Mouse (Mus musculus) 416B (cell line): ENCODE data around the gene Gm10065.
"Not testable (repeated sequence)": the region's sequence is repeated elsewhere in the genome, so short reads cannot be mapped to it uniquely, and the experiment has no call there.

Source experiments
- DNase-seq: peaks from one replicate; pipeline ENCODE4 v3.0.0; 2011; ENCODE audit warnings: low read depth

Gene Gm10065

GRCm38 (mm10) chr13:21478759-21479670 lies at the start of gene Gm10065, which contains the start of gene Zkscan4:
Gene Gm10065 (minus strand): TSS chr13:21479441.
Gene Zkscan4 (plus strand): TSS chr13:21478907.
- DNase-seq = peak; percentile 73

- peak; percentile 94 for DNase-seq
Observed at GRCm38 (mm10) chr13:21506221-21506649, 27.0 kb upstream of the Gm10065 start.

DNA sequence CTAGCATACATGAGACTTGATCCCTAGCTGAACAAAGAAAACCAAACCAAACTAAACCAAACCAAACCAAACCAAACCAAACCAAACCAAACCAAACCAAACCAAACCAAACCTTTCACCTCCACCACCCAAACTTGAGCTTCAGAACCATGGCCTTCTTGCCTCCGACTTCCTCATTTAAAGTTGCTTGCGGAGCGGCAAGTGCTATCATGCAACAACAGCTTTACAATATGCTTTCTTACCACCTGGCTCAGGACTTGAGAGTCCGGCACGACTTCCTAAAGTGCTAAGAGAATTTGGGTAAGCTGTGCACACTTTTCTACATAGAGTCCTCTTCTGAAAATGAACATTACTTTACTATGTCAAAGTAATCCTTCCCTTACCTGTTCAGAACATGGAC lies 23.1 kb upstream of the Gm10065 start:
- DNase-seq = no peak

GRCm38 (mm10) chr13:21501182-21501581 lies 21.9 kb upstream of the Gm10065 start, which contains the start of gene Gm11273:
Gene Gm11273 (minus strand): TSS chr13:21501418.
- DNase-seq = not testable (repeated sequence)

DNA sequence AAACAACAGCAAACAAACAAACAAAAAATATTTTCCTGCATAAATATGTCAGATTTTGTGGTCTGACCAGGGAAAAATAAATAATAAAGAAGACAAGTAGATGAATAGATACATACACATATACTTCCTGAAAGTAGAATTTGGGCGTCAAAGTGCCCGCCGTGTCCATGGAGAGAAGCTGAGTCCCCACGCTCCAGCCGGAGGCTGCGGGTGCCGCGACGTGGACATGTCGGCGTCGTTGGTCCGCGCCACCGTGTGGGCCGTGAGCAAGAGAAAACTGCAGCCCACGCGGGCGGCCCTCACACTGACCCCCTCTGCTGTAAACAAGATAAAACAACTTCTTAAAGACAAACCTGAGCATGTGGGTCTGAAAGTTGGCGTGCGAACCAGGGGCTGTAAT lies 15.8 kb upstream of the Gm10065 start, which contains the start of gene AK157302:
AK157302 (plus strand) TSS at position 144 of the 400 bp plus-strand sequence.
- DNase-seq = no peak

- DNase-seq = peak; percentile 7
Observed at GRCm38 (mm10) chr13:21492847-21493246, 13.6 kb upstream of the Gm10065 start.

DNA sequence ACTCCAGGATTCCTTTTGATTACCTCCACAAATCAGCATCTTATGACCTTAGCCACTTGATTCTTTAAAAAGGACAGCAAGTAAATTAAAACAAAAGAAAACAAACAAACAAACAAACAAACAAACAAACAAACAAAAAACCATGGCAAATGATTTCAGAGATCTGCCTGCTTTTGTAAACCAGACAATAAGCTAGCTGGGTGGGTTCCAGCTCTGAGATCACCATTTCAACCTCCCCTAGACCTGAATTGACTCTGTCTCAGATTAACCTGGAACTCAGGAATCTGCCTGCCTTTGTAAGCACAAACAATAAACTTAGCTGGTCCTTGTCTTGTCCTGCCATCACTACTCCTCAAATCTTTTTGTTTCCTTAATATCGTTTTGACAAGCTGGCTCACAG lies 7.6 kb upstream of the Gm10065 start:
- DNase-seq = no peak

DNA sequence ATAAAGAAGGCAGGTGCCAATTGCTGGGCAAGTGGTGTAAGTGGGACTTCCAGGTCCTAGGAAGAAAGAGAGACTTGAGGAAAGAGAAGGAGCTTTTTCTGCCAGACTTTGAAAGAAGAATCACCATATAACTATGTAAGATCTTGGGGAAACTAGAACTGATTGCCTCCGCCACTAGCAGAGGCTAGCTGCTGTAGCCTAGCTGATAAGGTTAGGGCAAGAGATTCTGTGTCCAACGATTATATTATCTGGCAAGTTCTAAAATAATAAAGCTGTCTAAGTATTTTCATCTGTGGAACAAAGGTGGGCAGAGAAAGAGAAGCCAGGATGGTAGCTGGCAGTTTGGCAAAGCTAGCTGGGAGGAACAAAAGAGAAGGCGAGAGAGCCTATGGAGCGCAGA lies 6.8 kb downstream of the Gm10065 start:
- no peak for DNase-seq

DNA sequence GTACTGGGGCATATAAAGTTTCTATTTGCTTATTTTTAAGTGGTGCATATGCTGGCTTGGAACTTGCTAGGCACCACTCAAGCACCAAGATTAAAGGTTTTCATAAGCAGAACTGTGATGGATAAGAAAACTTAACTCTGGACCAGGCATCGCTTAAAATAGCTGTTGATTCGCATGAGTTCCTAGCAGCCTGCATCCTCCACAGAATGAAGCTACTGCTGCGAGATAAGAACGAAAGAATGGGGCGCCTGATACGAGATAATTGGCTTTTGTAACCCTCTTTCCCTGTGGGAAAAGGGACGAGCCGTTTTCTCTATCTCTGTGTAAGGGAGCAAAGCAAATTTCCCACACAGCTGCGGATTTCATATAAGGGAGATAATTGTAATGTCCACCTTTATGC lies 10.1 kb downstream of the Gm10065 start:
- no peak for DNase-seq

GRCm38 (mm10) chr13:21468061-21469019 lies 10.9 kb downstream of the Gm10065 start, which contains the start of gene Nkapl:
Gene Nkapl (minus strand): TSS chr13:21468509.
- DNase-seq = no peak

DNA sequence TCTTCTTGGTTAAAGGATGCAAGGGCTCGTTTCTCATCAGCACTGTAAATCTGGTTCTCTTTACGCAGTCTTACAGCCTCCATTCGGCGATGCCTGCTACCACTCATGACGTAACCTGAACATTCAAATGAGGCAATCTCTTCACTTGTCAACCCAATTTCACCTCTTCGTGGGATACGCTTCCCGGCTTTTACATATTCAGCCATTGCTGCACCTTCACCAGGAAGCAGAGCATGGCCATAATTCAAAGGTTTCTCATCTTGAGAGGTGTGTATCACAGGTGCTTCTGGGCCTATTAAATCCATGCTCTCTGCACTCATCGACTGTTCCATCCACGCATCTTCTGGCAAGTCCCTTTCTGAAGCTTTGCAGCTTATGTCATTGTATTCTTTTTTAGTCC lies 11.9 kb downstream of the Gm10065 start:
- no peak for DNase-seq

- not testable (repeated sequence) for DNase-seq
Observed at GRCm38 (mm10) chr13:21462516-21462915, 16.7 kb downstream of the Gm10065 start.

DNA sequence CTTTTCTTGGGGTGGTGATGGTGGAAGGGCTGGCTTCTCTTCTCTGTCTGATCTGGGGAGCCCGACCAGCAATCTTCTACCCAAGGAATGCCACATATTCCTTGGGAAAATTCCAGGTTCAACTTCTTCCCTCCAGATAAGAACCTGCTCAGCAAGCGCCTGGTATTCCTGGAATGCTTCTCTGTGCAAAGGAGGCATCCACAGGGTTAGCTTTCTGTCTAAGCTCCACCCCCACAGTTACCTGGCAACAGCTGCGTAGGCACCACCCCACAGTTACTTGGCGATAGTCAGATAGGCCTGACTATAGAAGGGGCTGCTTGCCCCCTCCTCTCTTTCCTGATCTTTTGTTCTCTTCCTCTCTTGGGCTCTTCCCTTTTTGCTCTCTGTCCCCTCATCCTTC lies 22.9 kb downstream of the Gm10065 start:
- no peak for DNase-seq

DNA sequence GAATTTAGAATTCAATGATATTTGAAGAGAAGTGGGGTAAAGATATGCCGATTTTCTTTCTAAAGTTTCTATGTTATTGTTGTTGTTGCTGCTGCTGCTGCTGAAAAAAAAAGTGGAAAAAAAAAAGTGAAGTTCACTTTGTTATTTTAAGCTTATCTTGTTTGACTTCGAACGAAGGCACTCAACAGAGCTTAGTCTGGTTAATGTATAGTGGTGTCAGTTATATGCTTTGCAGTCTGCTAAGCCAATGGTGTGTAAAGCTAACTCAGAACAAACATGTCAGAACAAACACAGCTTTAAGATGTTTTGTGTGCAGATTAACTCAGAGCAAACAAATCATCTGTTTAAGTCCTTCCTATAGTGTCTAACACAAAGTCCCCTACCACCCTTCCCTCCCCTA lies 25.1 kb downstream of the Gm10065 start:
- DNase-seq = no peak

- DNase-seq = peak; percentile 90
Observed at GRCm38 (mm10) chr13:21453449-21453848, 25.8 kb downstream of the Gm10065 start, which contains the start of gene Zscan26. Gene Zscan26 (minus strand): TSS chr13:21453730.

GRCm38 (mm10) chr13:21453042-21453441 lies 26.2 kb downstream of the Gm10065 start:
- no peak for DNase-seq

DNA sequence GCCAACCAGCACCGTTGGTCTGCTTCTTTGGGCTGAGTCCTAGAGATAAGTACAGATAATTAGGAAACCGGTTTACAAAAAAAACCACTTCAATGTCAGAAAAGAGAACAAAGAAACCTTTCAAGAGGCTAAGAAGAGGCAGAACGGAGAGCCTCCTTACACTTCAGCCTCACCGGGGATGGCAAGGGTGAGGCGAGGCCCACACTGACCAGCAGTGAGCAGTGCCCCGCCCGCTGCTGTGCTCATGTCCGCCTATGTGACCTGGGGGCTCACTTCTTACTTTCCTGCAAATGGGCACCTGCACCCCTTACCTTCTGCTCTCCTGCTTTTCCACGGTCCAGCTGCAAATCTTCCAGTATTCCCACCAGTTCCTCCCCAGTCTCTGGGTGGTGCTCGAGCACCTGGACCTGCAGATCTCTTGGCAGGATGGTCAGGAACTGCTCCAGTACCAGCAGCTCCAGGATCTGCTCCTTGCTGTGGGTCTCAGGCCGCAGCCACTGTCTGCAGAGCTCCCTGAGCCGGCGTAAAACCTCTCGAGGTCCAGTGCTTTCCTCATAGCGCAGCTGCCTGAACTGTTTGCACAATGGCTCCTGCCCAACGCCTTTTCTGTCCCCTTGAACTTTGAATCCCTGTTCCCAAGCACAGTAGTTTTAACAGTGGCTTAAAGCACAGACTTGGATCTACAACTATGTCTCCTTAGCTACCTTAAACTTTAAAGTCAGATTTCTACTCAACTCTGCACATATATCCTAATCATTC lies 31.2 kb downstream of the Gm10065 start:
- DNase-seq = no peak

GRCm38 (mm10) chr13:21446796-21447195 lies 32.4 kb downstream of the Gm10065 start:
- no peak for DNase-seq

DNA sequence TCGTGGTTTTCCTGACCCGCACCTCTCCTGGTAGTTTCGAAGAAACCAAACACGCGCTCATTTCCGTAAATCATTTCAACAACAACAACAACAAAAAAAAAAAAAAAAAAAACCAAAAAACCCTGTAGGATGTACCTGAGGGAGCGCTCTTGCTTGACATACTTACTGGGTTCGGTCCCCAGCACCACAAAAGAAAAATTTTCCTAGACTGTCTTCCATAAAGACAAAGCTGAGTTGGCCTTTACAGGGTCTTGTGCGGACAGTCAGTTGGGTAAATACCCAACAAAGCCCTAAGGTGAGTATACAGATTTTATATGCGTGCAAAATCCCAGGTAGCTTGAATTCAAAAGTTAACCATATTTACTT lies 38.1 kb downstream of the Gm10065 start:
- DNase-seq = no peak

DNA sequence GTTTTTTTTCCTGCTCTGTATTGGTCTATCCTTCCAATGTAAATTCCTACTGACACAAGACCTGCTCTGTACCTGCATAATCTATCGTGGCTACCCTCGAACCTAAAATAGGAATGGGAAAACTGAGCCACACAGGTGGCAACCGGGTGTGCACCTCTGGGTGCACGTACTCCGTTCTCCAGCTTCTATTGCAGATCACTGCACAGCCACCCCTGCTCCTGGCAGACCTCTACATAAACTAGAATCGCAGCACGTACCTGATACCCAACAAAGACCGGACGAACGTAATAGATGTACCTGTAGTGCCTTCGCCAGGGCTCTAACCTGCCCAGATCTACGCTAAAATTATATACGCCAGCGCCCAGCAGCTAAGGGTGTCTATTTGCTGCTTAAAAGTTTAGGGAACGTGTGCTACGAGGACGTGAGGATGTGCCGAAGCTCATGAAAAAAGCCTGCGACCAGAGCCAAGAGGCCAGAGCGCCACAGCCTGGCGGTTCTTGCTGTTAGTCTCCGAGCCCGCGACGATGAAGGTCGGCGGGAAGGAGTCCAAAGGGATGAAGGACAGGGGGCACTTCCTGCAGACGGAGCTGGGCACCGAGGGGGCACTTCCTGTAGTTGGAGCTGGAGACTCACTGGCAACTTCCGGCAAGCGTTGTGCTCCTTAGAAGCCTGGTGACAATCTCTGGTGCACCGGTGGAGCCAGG lies 38.6 kb downstream of the Gm10065 start, which contains the start of gene Pgbd1:
Pgbd1 (minus strand) TSS at position 556 of the 704 bp plus-strand sequence.
- DNase-seq = no peak

GRCm38 (mm10) chr13:21435476-21435875 lies 43.8 kb downstream of the Gm10065 start:
- DNase-seq = peak; percentile 86
